Mouse (Mus musculus) hindbrain, embryonic 12.5 days (tissue): ENCODE data around the gene Tshr. TPM values are rescaled to one million over a fixed set of nuclear protein-coding genes. Genes with fewer than 3 reads are reported as not detected.
A peak's percentile ranks its signal among the peaks of the same experiment; 100 is the strongest.
"Not testable (repeated sequence)": the region's sequence is repeated elsewhere in the genome, so short reads cannot be mapped to it uniquely, and the experiment has no call there.

Experiments used
- ATAC-seq: fragments of 200-750 bp; cut with Nextera tagmentation; 2 replicates; pipeline ENCODE4 v1.8.0; 2017; ENCODE audit warnings: moderate TSS enrichment; ENCODE audit not compliant: low FRiP score
- H3K27ac ChIP-seq: fragments of 300-500 bp; sonication (generic); 2 replicates; pipeline ENCODE4 v1.5.1; 2016; ENCODE audit warnings: mild to moderate bottlenecking
- H3K27me3 ChIP-seq: fragments of 300-500 bp; sonication (generic); 2 replicates; pipeline ENCODE4 v1.6.1; 2016; ENCODE audit warnings: mild to moderate bottlenecking
- H3K36me3 ChIP-seq: fragments of 300-500 bp; sonication (generic); 2 replicates; pipeline ENCODE4 v1.6.1; 2016; ENCODE audit warnings: mild to moderate bottlenecking
- H3K4me1 ChIP-seq: fragments of 300-500 bp; sonication (generic); 2 replicates; pipeline ENCODE4 v1.6.1; 2016
- H3K4me2 ChIP-seq: fragments of 300-500 bp; sonication (generic); replicated peaks from 2 replicates; pipeline ENCODE4 v1.6.1; 2016; ENCODE audit warnings: mild to moderate bottlenecking
- H3K4me3 ChIP-seq: fragments of 300-500 bp; sonication (generic); 2 replicates; pipeline ENCODE4 v1.5.1; 2016; ENCODE audit warnings: mild to moderate bottlenecking
- H3K9ac ChIP-seq: fragments of 300-500 bp; sonication (generic); 2 replicates; pipeline ENCODE4 v1.6.1; 2016; ENCODE audit warnings: mild to moderate bottlenecking, moderate library complexity
- H3K9me3 ChIP-seq: fragments of 300-500 bp; sonication (generic); replicated peaks from 2 replicates; pipeline ENCODE4 v1.6.1; 2016; ENCODE audit warnings: mild to moderate bottlenecking
- WGBS: fragments of 180-500 bp; shearing (Covaris S2); methylation state at CpG from one replicate; pipeline ENCODE4 v1.1.7; 2016; 5-methylcytosine and 5-hydroxymethylcytosine counted together
- polyA plus RNA-seq: library from polyadenylated mRNA; unstranded; fragments of >200 nt; fragmentation: Nextera tagmentation; extraction: Ambion mirVana; gene quantifications from 2 replicates; pipeline ENCODE4 v1.2.1, GENCODE M21; 2016

The Tshr gene
- 0.25 and 0.39 TPM in 2 replicates for polyA plus RNA-seq

GRCm38 (mm10) chr12:91384281-91385017, at the start of gene Tshr, which contains the start of gene Cep128:
Gene Tshr (plus strand): TSS chr12:91384563.
Gene Cep128 (minus strand): TSS chr12:91384409.
- peak within 1 kb of the TSS; percentile 93 for H3K4me2 ChIP-seq
- no peaks in the 10 kb centered on the region for H3K36me3 ChIP-seq
- H3K9ac ChIP-seq: peak within 1 kb of the TSS; percentile 59
- H3K4me3 ChIP-seq: peak within 1 kb of the TSS; percentile 60
- peaks cover 5% of the 10 kb centered on the region for H3K4me1 ChIP-seq
- no peaks in the 10 kb centered on the region for H3K27me3 ChIP-seq
- WGBS: under 1% methylated on average over 27 of the region's 27 CpGs
- peak; percentile 100 for ATAC-seq
- H3K27ac ChIP-seq: no peak within 1 kb of the TSS
- H3K9me3 ChIP-seq: no peaks in the 10 kb centered on the region

GRCm38 (mm10) chr12:91338656-91339055, 45.7 kb upstream of the Tshr start:
- ATAC-seq, H3K9me3 ChIP-seq, H3K4me1 ChIP-seq, H3K27ac ChIP-seq, H3K27me3 ChIP-seq, H3K9ac ChIP-seq, H3K4me3 ChIP-seq, H3K36me3 ChIP-seq, H3K4me2 ChIP-seq: not testable (repeated sequence)
- 96% methylated on average over 13 of the region's 13 CpGs for WGBS

GRCm38 (mm10) chr12:91353783-91354182, 30.6 kb upstream of the Tshr start:
- 93% methylated on average over 8 of the region's 8 CpGs for WGBS

GRCm38 (mm10) chr12:91369173-91369572, 15.2 kb upstream of the Tshr start:
- H3K9ac ChIP-seq: no peak overlapping the region
- H3K36me3 ChIP-seq: 0 out of 2 replicates have a peak, but pooled peaks cover 4% of the 10 kb centered on the region
- H3K4me3 ChIP-seq: no peak overlapping the region
- no peaks in the 10 kb centered on the region for H3K4me1 ChIP-seq
- no peaks in the 10 kb centered on the region for H3K27me3 ChIP-seq
- 0 out of 2 replicates have a peak, but pooled peaks cover 4% of the 10 kb centered on the region for H3K9me3 ChIP-seq
- ATAC-seq: no peak
- WGBS: 91% methylated on average over 3 of the region's 3 CpGs
- H3K27ac ChIP-seq: no peak overlapping the region
- no peak overlapping the region for H3K4me2 ChIP-seq

More at GRCm38 (mm10) chr12:91353783-91354182, 30.6 kb upstream of the Tshr start:
- H3K27me3 ChIP-seq: no peaks in the 10 kb centered on the region
- H3K4me1 ChIP-seq: no peaks in the 10 kb centered on the region
- H3K36me3 ChIP-seq: no peaks in the 10 kb centered on the region
- no peaks in the 10 kb centered on the region for H3K9me3 ChIP-seq
- no peak overlapping the region for H3K4me3 ChIP-seq
- no peak for ATAC-seq
- H3K4me2 ChIP-seq: no peak overlapping the region
- no peak overlapping the region for H3K9ac ChIP-seq
- H3K27ac ChIP-seq: no peak overlapping the region

- Histone ChIP-seq H3K9ac (peak overlapping the region; percentile 59), H3K27me3 (no peaks in the 10 kb centered on the region), H3K4me2 (peak overlapping the region; percentile 93), H3K36me3 (no peaks in the 10 kb centered on the region), H3K4me3 (peak overlapping the region; percentile 60), H3K9me3 (no peaks in the 10 kb centered on the region), H3K4me1 (peaks cover 5% of the 10 kb centered on the region), H3K27ac (no peak overlapping the region)
- ATAC-seq: peak; percentile 77
- WGBS: 9% methylated on average over 22 of the region's 22 CpGs
Measured at GRCm38 (mm10) chr12:91383516-91384264, 673 bp upstream of the Tshr start.

GRCm38 (mm10) chr12:91400232-91401048, 16.1 kb downstream of the Tshr start:
- H3K27me3 ChIP-seq: peaks cover 29% of the 10 kb centered on the region
- H3K36me3 ChIP-seq: no peaks in the 10 kb centered on the region
- H3K4me1 ChIP-seq: peaks cover 6% of the 10 kb centered on the region
- peak; percentile 94 for ATAC-seq
- H3K4me3 ChIP-seq: peak overlapping the region; percentile 46
- peak overlapping the region; percentile 55 for H3K9ac ChIP-seq
- H3K27ac ChIP-seq: no peak overlapping the region
- WGBS: under 1% methylated on average over 38 of the region's 38 CpGs
- peak overlapping the region; percentile 82 for H3K4me2 ChIP-seq
- no peaks in the 10 kb centered on the region for H3K9me3 ChIP-seq

GRCm38 (mm10) chr12:91401049-91401352, 16.6 kb downstream of the Tshr start:
- H3K4me1 ChIP-seq: peaks cover 6% of the 10 kb centered on the region
- peak overlapping the region; percentile 55 for H3K9ac ChIP-seq
- H3K4me3 ChIP-seq: peak overlapping the region; percentile 46
- H3K4me2 ChIP-seq: peak overlapping the region; percentile 82
- no peak overlapping the region for H3K27ac ChIP-seq
- no peaks in the 10 kb centered on the region for H3K36me3 ChIP-seq
- WGBS: 6% methylated on average over 12 of the region's 12 CpGs
- no peak for ATAC-seq
- peaks cover 31% of the 10 kb centered on the region for H3K27me3 ChIP-seq
- no peaks in the 10 kb centered on the region for H3K9me3 ChIP-seq

- Histone ChIP-seq H3K27me3 (peaks cover 16% of the 10 kb centered on the region), H3K4me1 (peaks cover 13% of the 10 kb centered on the region; the same call in 1 of the 2 replicates), H3K4me2 (no peak overlapping the region), H3K4me3 (no peak overlapping the region), H3K9ac (no peak overlapping the region), H3K9me3 (no peaks in the 10 kb centered on the region), H3K36me3 (no peaks in the 10 kb centered on the region), H3K27ac (no peak overlapping the region)
- ATAC-seq: no peak
- WGBS: 86% methylated on average over 4 of the region's 4 CpGs
Measured at GRCm38 (mm10) chr12:91410306-91410705, 25.9 kb downstream of the Tshr start.

- 0 out of 2 replicates have a peak overlapping the region, but pooled peaks have one; percentile 24 for H3K27ac ChIP-seq
- 32% methylated on average over 7 of the region's 7 CpGs for WGBS
- H3K4me2 ChIP-seq: no peak overlapping the region
- H3K9me3 ChIP-seq: no peaks in the 10 kb centered on the region
- no peaks in the 10 kb centered on the region for H3K36me3 ChIP-seq
- peak; percentile 92 for ATAC-seq
- peaks cover 13% of the 10 kb centered on the region; the same call in 1 of the 2 replicates for H3K4me1 ChIP-seq
- H3K27me3 ChIP-seq: peaks cover 25% of the 10 kb centered on the region; the same call in 1 of the 2 replicates
- H3K9ac ChIP-seq: no peak overlapping the region
- H3K4me3 ChIP-seq: no peak overlapping the region
Measured at GRCm38 (mm10) chr12:91412461-91413182, 28.3 kb downstream of the Tshr start.

GRCm38 (mm10) chr12:91415112-91415511, 30.7 kb downstream of the Tshr start:
- ATAC-seq: no peak
- Histone ChIP-seq H3K36me3 (no peaks in the 10 kb centered on the region), H3K4me3 (no peak overlapping the region), H3K27ac (no peak overlapping the region), H3K4me2 (no peak overlapping the region), H3K9ac (no peak overlapping the region), H3K27me3 (peaks cover 16% of the 10 kb centered on the region; the same call in 1 of the 2 replicates), H3K9me3 (no peaks in the 10 kb centered on the region), H3K4me1 (peaks cover 13% of the 10 kb centered on the region; the same call in 1 of the 2 replicates)
- 77% methylated on average over 6 of the region's 6 CpGs for WGBS

GRCm38 (mm10) chr12:91416828-91417227, 32.5 kb downstream of the Tshr start:
- H3K27me3 ChIP-seq: peaks cover 16% of the 10 kb centered on the region; the same call in 1 of the 2 replicates
- H3K4me1 ChIP-seq: peaks cover 13% of the 10 kb centered on the region; the same call in 1 of the 2 replicates
- H3K36me3 ChIP-seq: no peaks in the 10 kb centered on the region

More at GRCm38 (mm10) chr12:91416828-91417227, 32.5 kb downstream of the Tshr start:
- 95% methylated on average over 7 of the region's 7 CpGs for WGBS
- H3K4me2 ChIP-seq: no peak overlapping the region
- no peak overlapping the region for H3K9ac ChIP-seq
- H3K4me3 ChIP-seq: no peak overlapping the region
- no peak overlapping the region for H3K27ac ChIP-seq
- ATAC-seq: no peak
- H3K9me3 ChIP-seq: no peaks in the 10 kb centered on the region
